Mouse (Mus musculus) ES-Bruce4 (cell line): ENCODE results near the gene Filip1l. TPM values are rescaled to one million over a fixed set of nuclear protein-coding genes. Genes with fewer than 3 reads are reported as not detected.

Source experiments
- H3K27ac ChIP-seq: 2 replicates; pipeline ENCODE4 v1.5.1; 2012; ENCODE audit warnings: low read length, inconsistent platforms; ENCODE audit not compliant: insufficient read depth
- H3K27me3 ChIP-seq: 2 replicates; pipeline ENCODE4 v1.6.1; 2012; ENCODE audit warnings: mild to moderate bottlenecking, low read length, inconsistent platforms; ENCODE audit not compliant: control insufficient read depth, poor library complexity, insufficient read depth, severe bottlenecking
- H3K36me3 ChIP-seq: 2 replicates; pipeline ENCODE4 v1.6.1; 2012; ENCODE audit warnings: inconsistent platforms, mild to moderate bottlenecking, low read length, moderate library complexity; ENCODE audit not compliant: control insufficient read depth, poor library complexity, insufficient read depth, severe bottlenecking
- H3K4me1 ChIP-seq: one replicate; pipeline ENCODE4 v1.8.1; 2011; ENCODE audit warnings: low read length; ENCODE audit not compliant: control insufficient read depth, insufficient read depth
- H3K4me3 ChIP-seq: 2 replicates; pipeline ENCODE4 v1.5.1; 2011; ENCODE audit warnings: low read depth, mild to moderate bottlenecking, low read length
- H3K9ac ChIP-seq: 2 replicates; pipeline ENCODE4 v1.6.1; 2012; ENCODE audit warnings: low read depth, mild to moderate bottlenecking, inconsistent platforms; ENCODE audit not compliant: poor library complexity, severe bottlenecking
- H3K9me3 ChIP-seq: replicated peaks from 2 replicates; pipeline ENCODE4 v1.6.1; 2012; ENCODE audit warnings: mild to moderate bottlenecking, low read length, inconsistent platforms; ENCODE audit not compliant: control insufficient read depth, poor library complexity, insufficient read depth, severe bottlenecking
- CTCF ChIP-seq: IDR thresholded peaks from one replicate; pipeline ENCODE4 v1.8.1; 2011; ENCODE audit warnings: low read depth, low read length
- EP300 ChIP-seq: IDR thresholded peaks from 2 replicates; pipeline ENCODE4 v1.6.1; 2011; ENCODE audit warnings: low read depth, low read length; ENCODE audit not compliant: insufficient read depth
- POLR2A ChIP-seq: IDR thresholded peaks from one replicate; pipeline ENCODE4 v1.8.1; 2011; ENCODE audit warnings: low read length; ENCODE audit not compliant: insufficient read depth
- polyA plus RNA-seq: library from polyadenylated mRNA; stranded (reverse); fragments of >200 nt; gene quantifications from 2 replicates; pipeline ENCODE4 v1.2.4, GENCODE M21; 2011; ENCODE audit warnings: low read depth; ENCODE audit not compliant: missing spikeins, insufficient read depth, insufficient read length

The Filip1l gene
- polyA plus RNA-seq, 1 experiment: 2.0 TPM

GRCm38 (mm10) chr16:57433173-57433572, 80.3 kb downstream of the Filip1l start:
- Histone ChIP-seq H3K4me1 (no peaks in the 10 kb centered on the region), H3K9ac (no peak overlapping the region), H3K4me3 (no peak overlapping the region), H3K27me3 (no peaks in the 10 kb centered on the region), H3K9me3 (no peaks in the 10 kb centered on the region), H3K36me3 (no peaks in the 10 kb centered on the region), H3K27ac (no peak overlapping the region)
- TF ChIP-seq CTCF (no peak), POLR2A (no peak), EP300 (no peak)

- no peaks in the 10 kb centered on the region for H3K9me3 ChIP-seq
These were observed 80.8 kb downstream of the Filip1l start for GRCm38 (mm10) chr16:57433671-57434070.

GRCm38 (mm10) chr16:57434640-57435039, 81.7 kb downstream of the Filip1l start:
- Histone ChIP-seq H3K4me3 (no peak overlapping the region), H3K27me3 (no peaks in the 10 kb centered on the region), H3K36me3 (no peaks in the 10 kb centered on the region), H3K4me1 (peaks cover under 1% of the 10 kb centered on the region), H3K9me3 (no peaks in the 10 kb centered on the region), H3K27ac (no peak overlapping the region), H3K9ac (no peak overlapping the region)
- TF ChIP-seq POLR2A (no peak), CTCF (no peak), EP300 (no peak)

More at GRCm38 (mm10) chr16:57433671-57434070, 80.8 kb downstream of the Filip1l start:
- no peak overlapping the region for H3K9ac ChIP-seq
- no peak overlapping the region for H3K27ac ChIP-seq
- no peaks in the 10 kb centered on the region for H3K27me3 ChIP-seq
- H3K4me3 ChIP-seq: no peak overlapping the region
- TF ChIP-seq CTCF (no peak), EP300 (no peak), POLR2A (no peak)
- H3K36me3 ChIP-seq: no peaks in the 10 kb centered on the region
- no peaks in the 10 kb centered on the region for H3K4me1 ChIP-seq

- Histone ChIP-seq H3K36me3 (no peaks in the 10 kb centered on the region), H3K4me1 (peaks cover 2% of the 10 kb centered on the region), H3K9ac (no peak overlapping the region), H3K27ac (no peak overlapping the region), H3K9me3 (no peaks in the 10 kb centered on the region), H3K4me3 (no peak overlapping the region), H3K27me3 (no peaks in the 10 kb centered on the region)
- TF ChIP-seq POLR2A: no peak
- no peak for TF ChIP-seq EP300
- no peak for TF ChIP-seq CTCF
These were observed 84.8 kb downstream of the Filip1l start for GRCm38 (mm10) chr16:57437523-57438287.

- Histone ChIP-seq H3K9me3 (no peaks in the 10 kb centered on the region), H3K9ac (no peak overlapping the region), H3K36me3 (no peaks in the 10 kb centered on the region), H3K4me1 (peaks cover 2% of the 10 kb centered on the region), H3K27me3 (no peaks in the 10 kb centered on the region), H3K4me3 (no peak overlapping the region), H3K27ac (no peak overlapping the region)
- TF ChIP-seq CTCF (no peak), POLR2A (no peak), EP300 (no peak)
These were observed 85.4 kb downstream of the Filip1l start for GRCm38 (mm10) chr16:57438288-57438685.

GRCm38 (mm10) chr16:57439206-57439605, 86.3 kb downstream of the Filip1l start:
- Histone ChIP-seq H3K9me3 (no peaks in the 10 kb centered on the region), H3K4me1 (peaks cover 2% of the 10 kb centered on the region), H3K27ac (no peak overlapping the region), H3K36me3 (no peaks in the 10 kb centered on the region), H3K27me3 (no peaks in the 10 kb centered on the region), H3K4me3 (no peak overlapping the region), H3K9ac (no peak overlapping the region)
- TF ChIP-seq EP300: no peak
- no peak for TF ChIP-seq POLR2A
- no peak for TF ChIP-seq CTCF
